Mouse (Mus musculus): ENCODE data around the gene Nupl1. TPM values are rescaled to one million over a fixed set of nuclear protein-coding genes. Genes with fewer than 3 reads are reported as not detected.
A peak's percentile ranks its signal among the peaks of the same experiment; 100 is the strongest.

Nupl1 gene
- polyA plus RNA-seq, 1 experiment from 2014 or later, result not detected

- H3K27ac ChIP-seq, result no peak overlapping the region
- peaks cover 27% of the 10 kb centered on the region for H3K4me1 ChIP-seq
- no peak for DNase-seq (ENCODE audit: extremely low spot score, low spot score)
- H3K27me3 ChIP-seq (ENCODE audit: poor library complexity, severe bottlenecking), result peaks cover 63% of the 10 kb centered on the region
- H3K9me3 ChIP-seq, result no peaks in the 10 kb centered on the region
- 33% methylated on average over 9 of the region's 9 CpGs for WGBS
- no peaks in the 10 kb centered on the region for H3K36me3 ChIP-seq (replicated peaks)
- peak overlapping the region; percentile 64 for H3K4me3 ChIP-seq
Observed at GRCm38 (mm10) chr14:60176469-60176890, 74.8 kb downstream of the Nupl1 start.

- DNase-seq (ENCODE audit: extremely low spot score, low spot score), result no peak
- Histone ChIP-seq H3K27ac (no peak overlapping the region), H3K27me3 (ENCODE audit: poor library complexity, severe bottlenecking) (peaks cover 37% of the 10 kb centered on the region), H3K9me3 (no peaks in the 10 kb centered on the region), H3K36me3 (replicated peaks) (no peaks in the 10 kb centered on the region), H3K4me3 (no peak overlapping the region), H3K4me1 (peaks cover 21% of the 10 kb centered on the region)
- 74% methylated on average over 12 of the region's 12 CpGs for WGBS
Observed at GRCm38 (mm10) chr14:60172286-60173055, 78.8 kb downstream of the Nupl1 start.

- Histone ChIP-seq H3K27me3 (ENCODE audit: poor library complexity, severe bottlenecking) (peaks cover 24% of the 10 kb centered on the region), H3K9me3 (no peaks in the 10 kb centered on the region), H3K27ac (no peak overlapping the region), H3K36me3 (replicated peaks) (no peaks in the 10 kb centered on the region), H3K4me3 (no peak overlapping the region), H3K4me1 (peaks cover 10% of the 10 kb centered on the region)
- DNase-seq (ENCODE audit: extremely low spot score, low spot score), result no peak
- WGBS, result 92% methylated on average over 16 of the region's 16 CpGs
Observed at GRCm38 (mm10) chr14:60170845-60171610, 80.2 kb downstream of the Nupl1 start.

- Histone ChIP-seq H3K9me3 (no peaks in the 10 kb centered on the region), H3K36me3 (replicated peaks) (no peaks in the 10 kb centered on the region), H3K27ac (no peak overlapping the region), H3K4me3 (no peak overlapping the region), H3K27me3 (ENCODE audit: poor library complexity, severe bottlenecking) (no peaks in the 10 kb centered on the region), H3K4me1 (no peaks in the 10 kb centered on the region)
- no peak for DNase-seq (ENCODE audit: extremely low spot score, low spot score)
- WGBS, result 92% methylated on average over 3 of the region's 3 CpGs
Observed at GRCm38 (mm10) chr14:60163367-60163766, 87.9 kb downstream of the Nupl1 start.

- WGBS, result 83% methylated on average over 11 of the region's 11 CpGs
Observed at GRCm38 (mm10) chr14:60152373-60152772, 98.9 kb downstream of the Nupl1 start.

GRCm38 (mm10) chr14:60148893-60149292, 102.3 kb downstream of the Nupl1 start:
- DNase-seq (ENCODE audit: extremely low spot score, low spot score), result no peak
- Histone ChIP-seq H3K27me3 (ENCODE audit: poor library complexity, severe bottlenecking) (no peaks in the 10 kb centered on the region), H3K4me1 (0 out of 2 replicates have a peak, but pooled peaks cover 2% of the 10 kb centered on the region), H3K36me3 (replicated peaks) (no peaks in the 10 kb centered on the region), H3K4me3 (no peak overlapping the region), H3K27ac (no peak overlapping the region), H3K9me3 (no peaks in the 10 kb centered on the region)
- 62% methylated on average over 3 of the region's 3 CpGs for WGBS

More at GRCm38 (mm10) chr14:60152373-60152772, 98.9 kb downstream of the Nupl1 start:
- H3K27ac ChIP-seq, result no peak overlapping the region
- 0 out of 2 replicates have a peak, but pooled peaks cover 2% of the 10 kb centered on the region for H3K4me1 ChIP-seq
- H3K36me3 ChIP-seq (replicated peaks), result no peaks in the 10 kb centered on the region
- no peak for DNase-seq (ENCODE audit: extremely low spot score, low spot score)
- H3K4me3 ChIP-seq, result no peak overlapping the region
- H3K27me3 ChIP-seq (ENCODE audit: poor library complexity, severe bottlenecking), result no peaks in the 10 kb centered on the region
- no peaks in the 10 kb centered on the region for H3K9me3 ChIP-seq

- Histone ChIP-seq H3K4me1 (no peaks in the 10 kb centered on the region), H3K9me3 (no peaks in the 10 kb centered on the region), H3K27me3 (ENCODE audit: poor library complexity, severe bottlenecking) (no peaks in the 10 kb centered on the region), H3K27ac (no peak overlapping the region), H3K36me3 (replicated peaks) (no peaks in the 10 kb centered on the region), H3K4me3 (no peak overlapping the region)
- DNase-seq (ENCODE audit: extremely low spot score, low spot score), result no peak
- WGBS, result 93% methylated on average over 10 of the region's 10 CpGs
Observed at GRCm38 (mm10) chr14:60143234-60143633, 108.0 kb downstream of the Nupl1 start.

- H3K27ac ChIP-seq, result no peak overlapping the region
- no peaks in the 10 kb centered on the region for H3K9me3 ChIP-seq
- no peaks in the 10 kb centered on the region for H3K4me1 ChIP-seq
- WGBS, result 90% methylated on average over 4 of the region's 4 CpGs
- no peak overlapping the region for H3K4me3 ChIP-seq
- H3K27me3 ChIP-seq (ENCODE audit: poor library complexity, severe bottlenecking), result no peaks in the 10 kb centered on the region
- DNase-seq (ENCODE audit: extremely low spot score, low spot score), result no peak
- no peaks in the 10 kb centered on the region for H3K36me3 ChIP-seq (replicated peaks)
Observed at GRCm38 (mm10) chr14:60138339-60138738, 112.9 kb downstream of the Nupl1 start.

- Histone ChIP-seq H3K4me1 (no peaks in the 10 kb centered on the region), H3K36me3 (replicated peaks) (no peaks in the 10 kb centered on the region), H3K27me3 (ENCODE audit: poor library complexity, severe bottlenecking) (no peaks in the 10 kb centered on the region), H3K4me3 (no peak overlapping the region), H3K9me3 (no peaks in the 10 kb centered on the region), H3K27ac (no peak overlapping the region)
- WGBS, result 85% methylated on average over 6 of the region's 6 CpGs
- no peak for DNase-seq (ENCODE audit: extremely low spot score, low spot score)
Observed at GRCm38 (mm10) chr14:60137812-60138211, 113.4 kb downstream of the Nupl1 start.

- H3K4me1 ChIP-seq, result no peaks in the 10 kb centered on the region
- 81% methylated on average over 4 of the region's 4 CpGs for WGBS
- H3K36me3 ChIP-seq (replicated peaks), result no peaks in the 10 kb centered on the region
- DNase-seq (ENCODE audit: extremely low spot score, low spot score), result no peak
- H3K9me3 ChIP-seq, result no peaks in the 10 kb centered on the region
- no peak overlapping the region for H3K27ac ChIP-seq
- H3K27me3 ChIP-seq (ENCODE audit: poor library complexity, severe bottlenecking), result no peaks in the 10 kb centered on the region
- H3K4me3 ChIP-seq, result no peak overlapping the region
Observed at GRCm38 (mm10) chr14:60135801-60136200, 115.4 kb downstream of the Nupl1 start.

GRCm38 (mm10) chr14:60134720-60135119, 116.5 kb downstream of the Nupl1 start:
- no peak overlapping the region for H3K27ac ChIP-seq
- WGBS, result 88% methylated on average over 9 of the region's 9 CpGs
- H3K4me3 ChIP-seq, result no peak overlapping the region
- no peaks in the 10 kb centered on the region for H3K4me1 ChIP-seq
- no peaks in the 10 kb centered on the region for H3K9me3 ChIP-seq
- H3K27me3 ChIP-seq (ENCODE audit: poor library complexity, severe bottlenecking), result no peaks in the 10 kb centered on the region
- no peak for DNase-seq (ENCODE audit: extremely low spot score, low spot score)
- H3K36me3 ChIP-seq (replicated peaks), result no peaks in the 10 kb centered on the region
